Mouse (Mus musculus): Measurements from ENCODE around the gene Kcnj14. TPM values are rescaled to one million over a fixed set of nuclear protein-coding genes. Genes with fewer than 3 reads are reported as not detected.

Gene Kcnj14
- polyA plus RNA-seq, 1 experiment from 2014 or later, result 1.1 TPM

GRCm38 (mm10) chr7:45859008-45859407 lies 34.4 kb upstream of the Kcnj14 start:
- Histone ChIP-seq H3K4me3 (no peak overlapping the region), H3K9me3 (no peaks in the 10 kb centered on the region), H3K4me1 (peaks cover 17% of the 10 kb centered on the region), H3K9ac (replicated peaks) (no peak overlapping the region), H3K27me3 (peaks cover 46% of the 10 kb centered on the region), H3K4me2 (replicated peaks) (no peak overlapping the region), H3K27ac (replicated peaks) (no peak overlapping the region), H3K36me3 (no peaks in the 10 kb centered on the region)
- no peak for ATAC-seq (ENCODE audit: low FRiP score, low read depth)
- WGBS, result 59% methylated on average over 4 of the region's 4 CpGs

- Histone ChIP-seq H3K27me3 (peaks cover 43% of the 10 kb centered on the region), H3K9me3 (no peaks in the 10 kb centered on the region), H3K9ac (replicated peaks) (peak overlapping the region; percentile 37), H3K4me1 (peaks cover 17% of the 10 kb centered on the region), H3K4me2 (replicated peaks) (peak overlapping the region; percentile 55), H3K27ac (replicated peaks) (no peak overlapping the region), H3K36me3 (no peaks in the 10 kb centered on the region), H3K4me3 (peak overlapping the region; percentile 32)
- WGBS, result 2% methylated on average over 30 of the region's 30 CpGs
- peak; percentile 9; the same call in 1 of the 2 replicates for ATAC-seq (ENCODE audit: low FRiP score, low read depth)
Measured at GRCm38 (mm10) chr7:45856950-45857901, 32.6 kb upstream of the Kcnj14 start.

GRCm38 (mm10) chr7:45853089-45853488 lies 28.5 kb upstream of the Kcnj14 start:
- no peaks in the 10 kb centered on the region for H3K36me3 ChIP-seq
- H3K4me3 ChIP-seq, result no peak overlapping the region
- no peaks in the 10 kb centered on the region for H3K9me3 ChIP-seq
- H3K27me3 ChIP-seq, result peaks cover 26% of the 10 kb centered on the region
- H3K4me1 ChIP-seq, result peaks cover 14% of the 10 kb centered on the region
- no peak for ATAC-seq (ENCODE audit: low FRiP score, low read depth)
- H3K4me2 ChIP-seq (replicated peaks), result no peak overlapping the region
- H3K9ac ChIP-seq (replicated peaks), result no peak overlapping the region
- no peak overlapping the region for H3K27ac ChIP-seq (replicated peaks)
- WGBS, result 83% methylated on average over 12 of the region's 12 CpGs

- no peaks in the 10 kb centered on the region for H3K9me3 ChIP-seq
- 84% methylated on average over 3 of the region's 3 CpGs for WGBS
- no peak overlapping the region for H3K4me2 ChIP-seq (replicated peaks)
Measured at GRCm38 (mm10) chr7:45850661-45851060, 26.1 kb upstream of the Kcnj14 start.

GRCm38 (mm10) chr7:45848447-45849027 lies 24.0 kb upstream of the Kcnj14 start:
- WGBS, result 3% methylated on average over 6 of the region's 6 CpGs
- Histone ChIP-seq H3K27ac (replicated peaks) (no peak overlapping the region), H3K27me3 (peaks cover 4% of the 10 kb centered on the region; the same call in 1 of the 2 replicates), H3K4me3 (no peak overlapping the region), H3K4me2 (replicated peaks) (no peak overlapping the region), H3K9me3 (no peaks in the 10 kb centered on the region), H3K4me1 (peaks cover 6% of the 10 kb centered on the region), H3K9ac (replicated peaks) (no peak overlapping the region), H3K36me3 (no peaks in the 10 kb centered on the region)
- no peak for ATAC-seq (ENCODE audit: low FRiP score, low read depth)

More at GRCm38 (mm10) chr7:45850661-45851060, 26.1 kb upstream of the Kcnj14 start:
- ATAC-seq (ENCODE audit: low FRiP score, low read depth), result no peak
- Histone ChIP-seq H3K36me3 (no peaks in the 10 kb centered on the region), H3K27me3 (peaks cover 4% of the 10 kb centered on the region; the same call in 1 of the 2 replicates), H3K4me3 (no peak overlapping the region), H3K4me1 (peaks cover 6% of the 10 kb centered on the region), H3K9ac (replicated peaks) (no peak overlapping the region), H3K27ac (replicated peaks) (no peak overlapping the region)

GRCm38 (mm10) chr7:45842950-45843744 lies 18.6 kb upstream of the Kcnj14 start:
- H3K9ac ChIP-seq (replicated peaks), result no peak overlapping the region
- no peaks in the 10 kb centered on the region for H3K36me3 ChIP-seq
- 85% methylated on average over 10 of the region's 10 CpGs for WGBS
- no peak for ATAC-seq (ENCODE audit: low FRiP score, low read depth)
- 0 out of 2 replicates have a peak, but pooled peaks cover 2% of the 10 kb centered on the region for H3K4me1 ChIP-seq
- H3K9me3 ChIP-seq, result no peaks in the 10 kb centered on the region
- H3K27me3 ChIP-seq, result peaks cover 31% of the 10 kb centered on the region; the same call in 1 of the 2 replicates
- H3K4me2 ChIP-seq (replicated peaks), result no peak overlapping the region
- H3K27ac ChIP-seq (replicated peaks), result no peak overlapping the region
- H3K4me3 ChIP-seq, result no peak overlapping the region

GRCm38 (mm10) chr7:45833924-45834323 lies 9.3 kb upstream of the Kcnj14 start:
- peaks cover 32% of the 10 kb centered on the region for H3K4me1 ChIP-seq
- H3K27me3 ChIP-seq, result peaks cover 66% of the 10 kb centered on the region
- 5% methylated on average over 18 of the region's 31 CpGs for WGBS
- no peaks in the 10 kb centered on the region for H3K9me3 ChIP-seq
- no peak overlapping the region for H3K9ac ChIP-seq (replicated peaks)
- H3K4me2 ChIP-seq (replicated peaks), result peak overlapping the region; percentile 41
- no peaks in the 10 kb centered on the region for H3K36me3 ChIP-seq
- ATAC-seq (ENCODE audit: low FRiP score, low read depth), result no peak
- H3K27ac ChIP-seq (replicated peaks), result no peak overlapping the region
- peak overlapping the region; percentile 33 for H3K4me3 ChIP-seq

- Histone ChIP-seq H3K9ac (replicated peaks) (0 out of 2 replicates have a peak overlapping the region, but pooled peaks have one; percentile 24), H3K4me1 (peaks cover 32% of the 10 kb centered on the region), H3K27me3 (peaks cover 65% of the 10 kb centered on the region), H3K36me3 (peaks cover 5% of the 10 kb centered on the region; the same call in 1 of the 2 replicates), H3K27ac (replicated peaks) (no peak overlapping the region), H3K4me3 (peak overlapping the region; percentile 33), H3K9me3 (no peaks in the 10 kb centered on the region), H3K4me2 (replicated peaks) (peak overlapping the region; percentile 41)
- ATAC-seq (ENCODE audit: low FRiP score, low read depth), result no peak
- WGBS, result 2% methylated on average over 57 of the region's 86 CpGs
Measured at GRCm38 (mm10) chr7:45833148-45833790, 8.7 kb upstream of the Kcnj14 start.

- Histone ChIP-seq H3K9ac (replicated peaks) (no peak overlapping the region; the same call in 1 of the 2 replicates), H3K27ac (replicated peaks) (no peak overlapping the region), H3K9me3 (no peaks in the 10 kb centered on the region), H3K36me3 (peaks cover 13% of the 10 kb centered on the region), H3K27me3 (peaks cover 60% of the 10 kb centered on the region), H3K4me1 (peaks cover 32% of the 10 kb centered on the region), H3K4me3 (peak overlapping the region; percentile 33), H3K4me2 (replicated peaks) (peak overlapping the region; percentile 41; the same call in 1 of the 2 replicates)
- WGBS, result 7% methylated on average over 30 of the region's 30 CpGs
- ATAC-seq (ENCODE audit: low FRiP score, low read depth), result no peak
Measured at GRCm38 (mm10) chr7:45832428-45832827, 7.8 kb upstream of the Kcnj14 start.

GRCm38 (mm10) chr7:45831128-45831525 lies 6.5 kb upstream of the Kcnj14 start:
- peak; percentile 55; the same call in 1 of the 2 replicates for ATAC-seq (ENCODE audit: low FRiP score, low read depth)
- Histone ChIP-seq H3K36me3 (peaks cover 26% of the 10 kb centered on the region), H3K4me2 (replicated peaks) (peak overlapping the region; percentile 78), H3K9ac (replicated peaks) (no peak overlapping the region), H3K4me1 (peaks cover 32% of the 10 kb centered on the region), H3K27ac (replicated peaks) (peak overlapping the region; percentile 71; the same call in 1 of the 2 replicates), H3K9me3 (no peaks in the 10 kb centered on the region), H3K27me3 (peaks cover 49% of the 10 kb centered on the region), H3K4me3 (peak overlapping the region; percentile 79)
- 18% methylated on average over 5 of the region's 5 CpGs for WGBS
